Mouse (Mus musculus) spleen, adult 2 months (tissue): Measurements from ENCODE around the gene Mipol1. TPM values are rescaled to one million over a fixed set of nuclear protein-coding genes. Genes with fewer than 3 reads are reported as not detected.
A peak's percentile ranks its signal among the peaks of the same experiment; 100 is the strongest.

Source experiments
- DNase-seq, 2 experiments: peaks; one replicate each; pipeline versions ENCODE4 v3.0.0 to v3.0.0-alpha.2; 2012 to 2021; ENCODE audit warnings: low spot score in 2 of 2, low read depth in 1 of 2
- H3K27ac ChIP-seq: fragments of 200-500 bp; 2 replicates; pipeline ENCODE4 v1.5.1; 2012; ENCODE audit warnings: low read length, inconsistent platforms; ENCODE audit not compliant: insufficient read depth
- H3K27me3 ChIP-seq: fragments of 200-500 bp; 2 replicates; pipeline ENCODE4 v1.6.1; 2012; ENCODE audit warnings: mild to moderate bottlenecking, moderate library complexity, low read length, inconsistent platforms; ENCODE audit not compliant: control insufficient read depth, insufficient read depth
- H3K36me3 ChIP-seq: fragments of 200-500 bp; 2 replicates; pipeline ENCODE4 v1.6.1; 2012; ENCODE audit warnings: mild to moderate bottlenecking, low read length, inconsistent platforms; ENCODE audit not compliant: control insufficient read depth, insufficient read depth
- H3K4me1 ChIP-seq: fragments of 200-500 bp; 2 replicates; pipeline ENCODE4 v1.6.1; 2011; ENCODE audit warnings: inconsistent platforms; ENCODE audit not compliant: control insufficient read depth, insufficient read depth, insufficient read length
- H3K4me3 ChIP-seq: fragments of 200-500 bp; 2 replicates; pipeline ENCODE4 v1.5.1; 2011; ENCODE audit warnings: mild to moderate bottlenecking, inconsistent platforms; ENCODE audit not compliant: insufficient read depth, insufficient read length; ENCODE audit errors: extremely low read depth
- CTCF ChIP-seq: fragments of 200-500 bp; IDR thresholded peaks from 2 replicates; pipeline ENCODE4 v1.5.1; 2011; ENCODE audit warnings: mild to moderate bottlenecking, inconsistent platforms; ENCODE audit not compliant: insufficient read depth, insufficient read length, insufficient replicate concordance; ENCODE audit errors: extremely low read depth
- POLR2A ChIP-seq: fragments of 200-500 bp; IDR thresholded peaks from 2 replicates; pipeline ENCODE4 v1.6.1; 2011; ENCODE audit warnings: low read depth, low read length, inconsistent platforms
- WGBS: fragments of 180-500 bp; shearing (Covaris S2); methylation state at CpG from one replicate; pipeline ENCODE4 v1.1.7; 2018; 5-methylcytosine and 5-hydroxymethylcytosine counted together
- polyA plus RNA-seq: library from polyadenylated mRNA; depleted of rRNA; stranded (reverse); fragments of >200 nt; gene quantifications from 2 replicates; pipeline ENCODE4 v1.2.3, GENCODE M21; 2012; rRNA removed

Gene Mipol1
- polyA plus RNA-seq = 0.60 and 1.1 TPM in 2 replicates

GRCm38 (mm10) chr12:57230192-57230706, at the start of gene Mipol1, which contains the start of gene Prps1l3:
Gene Mipol1, plus strand, starts transcription at chr12:57230427.
Gene Prps1l3, plus strand, starts transcription at chr12:57230412.
- H3K27me3 ChIP-seq = no peaks in the 10 kb centered on the region
- peak within 1 kb of the TSS; percentile 69 for H3K4me3 ChIP-seq
- TF ChIP-seq CTCF = no peak
- peak; percentile 39 for TF ChIP-seq POLR2A
- under 1% methylated on average over 58 of the region's 58 CpGs for WGBS
- H3K4me1 ChIP-seq = peaks cover 8% of the 10 kb centered on the region; the same call in 1 of the 2 replicates
- no peaks in the 10 kb centered on the region; the same call in 1 of the 2 replicates for H3K36me3 ChIP-seq
- H3K27ac ChIP-seq = peak within 1 kb of the TSS; percentile 87
- peak; percentile 82 to 87 for DNase-seq

- no peak overlapping the region for H3K27ac ChIP-seq
- WGBS = 54% methylated on average over 2 of the region's 2 CpGs
- no peaks in the 10 kb centered on the region for H3K27me3 ChIP-seq
- no peaks in the 10 kb centered on the region for H3K36me3 ChIP-seq
- H3K4me3 ChIP-seq = no peak overlapping the region
- DNase-seq = no peak
- H3K4me1 ChIP-seq = no peaks in the 10 kb centered on the region
- TF ChIP-seq CTCF (no peak), POLR2A (no peak)
Measured at GRCm38 (mm10) chr12:57184401-57185147, 45.7 kb upstream of the Mipol1 start.

GRCm38 (mm10) chr12:57185475-57185874, 44.8 kb upstream of the Mipol1 start:
- no peaks in the 10 kb centered on the region for H3K4me1 ChIP-seq
- H3K27me3 ChIP-seq = no peaks in the 10 kb centered on the region
- H3K4me3 ChIP-seq = no peak overlapping the region
- 0% methylated on average over 1 of the region's 1 CpGs for WGBS
- H3K27ac ChIP-seq = no peak overlapping the region
- no peak for TF ChIP-seq CTCF
- no peak for TF ChIP-seq POLR2A
- H3K36me3 ChIP-seq = no peaks in the 10 kb centered on the region
- no peak for DNase-seq

GRCm38 (mm10) chr12:57186126-57186525, 44.1 kb upstream of the Mipol1 start:
- Histone ChIP-seq H3K36me3 (no peaks in the 10 kb centered on the region), H3K27ac (no peak overlapping the region), H3K4me3 (no peak overlapping the region), H3K27me3 (no peaks in the 10 kb centered on the region), H3K4me1 (no peaks in the 10 kb centered on the region)
- no peak for DNase-seq
- TF ChIP-seq POLR2A = no peak
- no peak for TF ChIP-seq CTCF
- 68% methylated on average over 2 of the region's 2 CpGs for WGBS

- Histone ChIP-seq H3K27ac (no peak overlapping the region), H3K4me3 (no peak overlapping the region), H3K36me3 (no peaks in the 10 kb centered on the region), H3K4me1 (no peaks in the 10 kb centered on the region), H3K27me3 (no peaks in the 10 kb centered on the region)
- no peak for TF ChIP-seq POLR2A
- no peak for TF ChIP-seq CTCF
- WGBS = 75% methylated on average over 4 of the region's 4 CpGs
- DNase-seq = no peak
Measured at GRCm38 (mm10) chr12:57187032-57187431, 43.2 kb upstream of the Mipol1 start.

- 30% methylated on average over 3 of the region's 3 CpGs for WGBS
- Histone ChIP-seq H3K27me3 (peaks cover 6% of the 10 kb centered on the region), H3K4me1 (no peaks in the 10 kb centered on the region), H3K36me3 (no peaks in the 10 kb centered on the region), H3K4me3 (no peak overlapping the region; the same call in 1 of the 2 replicates), H3K27ac (no peak overlapping the region)
- DNase-seq = no peak
- TF ChIP-seq POLR2A = no peak
Measured at GRCm38 (mm10) chr12:57194609-57195008, 35.6 kb upstream of the Mipol1 start.

- DNase-seq = no peak
- no peak for TF ChIP-seq POLR2A
- TF ChIP-seq CTCF = no peak
- peak overlapping the region; percentile 40; the same call in 1 of the 2 replicates for H3K4me3 ChIP-seq
- H3K4me1 ChIP-seq = no peaks in the 10 kb centered on the region
- WGBS = 23% methylated on average over 8 of the region's 8 CpGs
- no peaks in the 10 kb centered on the region for H3K36me3 ChIP-seq
- H3K27me3 ChIP-seq = peaks cover 6% of the 10 kb centered on the region
- H3K27ac ChIP-seq = no peak overlapping the region
Measured at GRCm38 (mm10) chr12:57196286-57196607, 34.0 kb upstream of the Mipol1 start.
